Mouse (Mus musculus) myocyte (in vitro differentiated cells): ENCODE data around the gene Ripor2.
A peak's percentile ranks its signal among the peaks of the same experiment; 100 is the strongest.

Source experiments
- CEBPB ChIP-seq: IDR thresholded peaks from 2 replicates; pipeline ENCODE4 v1.6.1; 2011; ENCODE audit warnings: mild to moderate bottlenecking, moderate library complexity; ENCODE audit not compliant: poor library complexity, insufficient read depth, severe bottlenecking
- E2F4 ChIP-seq: IDR thresholded peaks from one replicate; pipeline ENCODE4 v1.6.1; 2011; ENCODE audit warnings: mild to moderate bottlenecking, control low read depth, moderate library complexity; ENCODE audit not compliant: insufficient read depth
- MAX ChIP-seq: IDR thresholded peaks from one replicate; pipeline ENCODE4 v1.6.1; 2011; ENCODE audit warnings: low read depth, mild to moderate bottlenecking, control low read depth
- MYOD1 ChIP-seq, 3 experiments: IDR thresholded peaks; one replicate each; pipeline ENCODE4 v1.6.1; 2011; ENCODE audit warnings: control low read depth in 2 of 3, low read depth in 2 of 3, mild to moderate bottlenecking in 2 of 3, moderate library complexity in 1 of 3; ENCODE audit not compliant: insufficient read length in 2 of 3, control insufficient read depth in 1 of 3
- MYOG ChIP-seq, 3 experiments: IDR thresholded peaks; one replicate each; pipeline ENCODE4 v1.6.1; 2011; ENCODE audit warnings: control low read depth in 2 of 3, low read depth in 2 of 3, mild to moderate bottlenecking in 2 of 3; ENCODE audit not compliant: insufficient read length in 2 of 3, control insufficient read depth in 1 of 3, insufficient read depth in 1 of 3
- POLR2A ChIP-seq: IDR thresholded peaks from one replicate; pipeline ENCODE4 v1.6.1; 2011; ENCODE audit warnings: low read depth, mild to moderate bottlenecking, control low read depth, moderate library complexity; ENCODE audit not compliant: insufficient read length
- POLR2AphosphoS2 ChIP-seq: IDR thresholded peaks from one replicate; pipeline ENCODE4 v1.6.1; 2011; ENCODE audit warnings: low read depth, control low read depth; ENCODE audit not compliant: insufficient read length
- REST ChIP-seq: IDR thresholded peaks from one replicate; pipeline ENCODE4 v1.6.1; 2011; ENCODE audit warnings: mild to moderate bottlenecking, control low read depth, moderate library complexity; ENCODE audit not compliant: insufficient read depth, insufficient read length
- SRF ChIP-seq: IDR thresholded peaks from one replicate; pipeline ENCODE4 v1.6.1; 2011; ENCODE audit warnings: low read depth; ENCODE audit not compliant: control insufficient read depth, insufficient read length
- TCF12 ChIP-seq: IDR thresholded peaks from one replicate; pipeline ENCODE4 v1.6.1; 2011; ENCODE audit warnings: mild to moderate bottlenecking, control low read depth; ENCODE audit not compliant: poor library complexity, insufficient read depth, severe bottlenecking
- USF1 ChIP-seq: IDR thresholded peaks from one replicate; pipeline ENCODE4 v1.6.1; 2011; ENCODE audit warnings: low read depth, mild to moderate bottlenecking, control low read depth, moderate library complexity

- TF ChIP-seq POLR2A (no peak), MYOG (IDR thresholded peaks at IDR 0.05; ENCODE audit: control insufficient read depth in 1 of 3, insufficient read depth in 1 of 3, insufficient read length in 2 of 3, low read depth in 2 of 3) (no peak), CEBPB (no peak), E2F4 (no peak), TCF12 (no peak), POLR2AphosphoS2 (no peak), MAX (no peak), REST (no peak), MYOD1 (IDR thresholded peaks at IDR 0.05; ENCODE audit: control insufficient read depth in 1 of 3, insufficient read length in 2 of 3, low read depth in 2 of 3) (peak in 1 of 3 experiments; percentile 18), USF1 (no peak), SRF (no peak)
Observed at GRCm38 (mm10) chr13:24620439-24620838, 38.5 kb downstream of the Ripor2 start.
